ENCODE assay signal across 18 mouse cellular contexts in genomic region chr11:109327381-109327780, GRCm38 (mm10). TPM values are rescaled to one million over a fixed set of nuclear protein-coding genes. Genes with fewer than 3 reads are reported as not detected.
DNase-seq lines count a peak whose midpoint lies in the region; ATAC-seq lines count a peak whose summit lies in the region.
"Had no signal": no experiment of that assay in that cellular context is flagged by ENCODE, and none has a peak within 500 bp of the region (broad histone marks: within the 10 kb centered on the region; RNA-seq: fewer than 3 reads in every experiment).

No protein-coding gene starts in this region.

- H3K4me2 ChIP-seq in hindbrain, embryonic 14.5 days (replicated peaks), result no peak overlapping the region
- no peak overlapping the region for H3K4me2 ChIP-seq in midbrain, embryonic 13.5 days (replicated peaks)
- H3K4me2 ChIP-seq in midbrain, embryonic 11.5 days, result no peak overlapping the region
- H3K4me2 ChIP-seq: embryonic facial prominence, embryonic 15.5 days; forebrain, embryonic 15.5 days; heart, embryonic 11.5 days; heart, embryonic 15.5 days had no signal

- no peak overlapping the region for H3K9ac ChIP-seq in hindbrain, embryonic 14.5 days
- H3K9ac ChIP-seq in midbrain, embryonic 13.5 days (replicated peaks), result no peak overlapping the region
- H3K9ac ChIP-seq in midbrain, embryonic 11.5 days (ENCODE audit: low read length), result no peak overlapping the region
- H3K9ac ChIP-seq: embryonic facial prominence, embryonic 15.5 days; forebrain, embryonic 15.5 days; heart, embryonic 15.5 days had no signal

- H3K27ac ChIP-seq in hindbrain, embryonic 14.5 days, result peak overlapping the region; percentile 33
- no peak overlapping the region for H3K27ac ChIP-seq in hindbrain, embryonic 10.5 days
- H3K27ac ChIP-seq in midbrain, embryonic 13.5 days, result peak overlapping the region; percentile 25; the same call in 1 of the 2 replicates
- H3K27ac ChIP-seq in midbrain, embryonic 11.5 days (ENCODE audit: low read depth, low read length), result no peak overlapping the region
- H3K27ac ChIP-seq: embryonic facial prominence, embryonic 15.5 days; forebrain, embryonic 10.5 days; forebrain, embryonic 15.5 days; heart, embryonic 15.5 days had no signal

- ATAC-seq in hindbrain, embryonic 14.5 days (ENCODE audit: low FRiP score), result no peak
- ATAC-seq in midbrain, embryonic 13.5 days, result no peak
- no peak for ATAC-seq in midbrain, embryonic 11.5 days (ENCODE audit: low FRiP score)
- ATAC-seq: forebrain, embryonic 15.5 days had no signal

- H3K27me3 ChIP-seq in hindbrain, embryonic 14.5 days (ENCODE audit: control insufficient read depth, insufficient read depth, low read length), result no peaks in the 10 kb centered on the region
- H3K27me3 ChIP-seq in hindbrain, embryonic 10.5 days (ENCODE audit: insufficient read depth, poor library complexity, severe bottlenecking), result no peaks in the 10 kb centered on the region; the same call in none of the 2 replicates
- no peaks in the 10 kb centered on the region for H3K27me3 ChIP-seq in midbrain, embryonic 13.5 days
- no peaks in the 10 kb centered on the region for H3K27me3 ChIP-seq in midbrain, embryonic 11.5 days (ENCODE audit: control insufficient read depth, insufficient read depth, low read length)
- H3K27me3 ChIP-seq: embryonic facial prominence, embryonic 15.5 days; forebrain, embryonic 15.5 days; heart, embryonic 15.5 days had no signal

- 0 out of 2 replicates have a peak, but pooled peaks cover 8% of the 10 kb centered on the region for H3K4me1 ChIP-seq in hindbrain, embryonic 14.5 days (replicated peaks; ENCODE audit: control insufficient read depth, insufficient read depth, low read length)
- peaks cover 17% of the 10 kb centered on the region for H3K4me1 ChIP-seq in hindbrain, embryonic 10.5 days (replicated peaks)
- H3K4me1 ChIP-seq in midbrain, embryonic 13.5 days (replicated peaks), result peaks cover 12% of the 10 kb centered on the region; the same call in 1 of the 2 replicates
- H3K4me1 ChIP-seq in midbrain, embryonic 11.5 days (ENCODE audit: control insufficient read depth, insufficient read depth, low read length), result peaks cover 3% of the 10 kb centered on the region; the same call in 1 of the 2 replicates

- no peaks in the 10 kb centered on the region for H3K36me3 ChIP-seq in hindbrain, embryonic 14.5 days (replicated peaks; ENCODE audit: control insufficient read depth, insufficient read depth)
- H3K36me3 ChIP-seq in hindbrain, embryonic 10.5 days, result no peaks in the 10 kb centered on the region
- H3K36me3 ChIP-seq in midbrain, embryonic 13.5 days, result no peaks in the 10 kb centered on the region
- no peaks in the 10 kb centered on the region for H3K36me3 ChIP-seq in midbrain, embryonic 11.5 days (ENCODE audit: control insufficient read depth, insufficient read depth, low read length)
- H3K36me3 ChIP-seq: embryonic facial prominence, embryonic 15.5 days; forebrain, embryonic 10.5 days; forebrain, embryonic 15.5 days; heart, embryonic 15.5 days had no signal

- no peak for DNase-seq in hindbrain, embryonic 14.5 days (ENCODE audit: low spot score)
- DNase-seq in hindbrain, embryonic 10.5 days (ENCODE audit: low spot score), result no peak
- no peak for DNase-seq in midbrain, embryonic 11.5 days (ENCODE audit: low spot score, missing footprints)
- peak; percentile 27 for DNase-seq in testis, postnatal 10 days (ENCODE audit: low spot score)
- DNase-seq in testis, postnatal 14 days (ENCODE audit: low spot score), result no peak
- DNase-seq: adrenal gland, postnatal 25 days; cerebellum, adult 18-20 months; embryo, embryonic 11 days; gastrocnemius, postnatal 10 days; heart, adult 18-20 months; heart, postnatal 14 days had no signal

- WGBS in hindbrain, embryonic 14.5 days, result 18% methylated on average over 3 of the region's 3 CpGs
- 36% methylated on average over 3 of the region's 3 CpGs for WGBS in hindbrain, embryonic 10.5 days
- WGBS in midbrain, embryonic 13.5 days, result 30% methylated on average over 3 of the region's 3 CpGs
- WGBS in midbrain, embryonic 11.5 days, result 37% methylated on average over 3 of the region's 3 CpGs

- H3K9me3 ChIP-seq in hindbrain, embryonic 14.5 days (ENCODE audit: control insufficient read depth, low read length), result no peaks in the 10 kb centered on the region
- H3K9me3 ChIP-seq in hindbrain, embryonic 10.5 days, result no peaks in the 10 kb centered on the region
- H3K9me3 ChIP-seq in midbrain, embryonic 13.5 days, result no peaks in the 10 kb centered on the region
- no peaks in the 10 kb centered on the region for H3K9me3 ChIP-seq in midbrain, embryonic 11.5 days (ENCODE audit: control insufficient read depth, low read length)
- H3K9me3 ChIP-seq: embryonic facial prominence, embryonic 15.5 days; forebrain, embryonic 10.5 days; forebrain, embryonic 15.5 days; heart, embryonic 15.5 days had no signal

- no peak overlapping the region for H3K4me3 ChIP-seq in hindbrain, embryonic 14.5 days (replicated peaks; ENCODE audit: low read length)
- no peak overlapping the region for H3K4me3 ChIP-seq in hindbrain, embryonic 10.5 days
- no peak overlapping the region for H3K4me3 ChIP-seq in midbrain, embryonic 13.5 days (replicated peaks)
- no peak overlapping the region for H3K4me3 ChIP-seq in midbrain, embryonic 11.5 days (ENCODE audit: low read depth, low read length)
- H3K4me3 ChIP-seq: embryonic facial prominence, embryonic 15.5 days; erythroblast, embryonic 14.5 days; forebrain, embryonic 10.5 days; forebrain, embryonic 15.5 days; heart, embryonic 15.5 days had no signal

RNA-seq across cellular contexts. Expression of gene Rgs9, which starts 29.5 kb away (rescaled TPM):
- polyA plus RNA-seq in hindbrain, embryonic 14.5 days (2014; fragmentation: Nextera tagmentation; extraction: Ambion mirVana), result 8.9 and 10.7 TPM in 2 replicates
- 1.3 and 1.8 TPM in 2 replicates for polyA plus RNA-seq in hindbrain, embryonic 10.5 days (2016; fragmentation: Nextera tagmentation; extraction: Ambion mirVana)
- 7.2 and 7.3 TPM in 2 replicates for polyA plus RNA-seq in midbrain, embryonic 13.5 days (2015; fragmentation: Nextera tagmentation; extraction: Ambion mirVana)
- 1.6 and 1.7 TPM in 2 replicates for polyA plus RNA-seq in midbrain, embryonic 11.5 days (2014; fragmentation: Nextera tagmentation; extraction: Ambion mirVana)
- polyA plus RNA-seq: erythroblast, embryonic 14.5 days had no signal

RNA-seq across cellular contexts. Expression of gene Gna13, which starts 35.2 kb away (rescaled TPM):
- 21.8 and 24.4 TPM in 2 replicates for polyA plus RNA-seq in hindbrain, embryonic 14.5 days (2014; fragmentation: Nextera tagmentation; extraction: Ambion mirVana)
- 15.6 and 20.2 TPM in 2 replicates for polyA plus RNA-seq in hindbrain, embryonic 10.5 days (2016; fragmentation: Nextera tagmentation; extraction: Ambion mirVana)
- polyA plus RNA-seq in midbrain, embryonic 13.5 days (2015; fragmentation: Nextera tagmentation; extraction: Ambion mirVana), result 16.2 and 16.4 TPM in 2 replicates
- 19.4 and 20.4 TPM in 2 replicates for polyA plus RNA-seq in midbrain, embryonic 11.5 days (2014; fragmentation: Nextera tagmentation; extraction: Ambion mirVana)

Comparison
In these comparisons a context has a peak if more than half of its experiments do, and no peak if none do; other contexts are left out.
1. H3K27ac ChIP-seq: peak in hindbrain, embryonic 14.5 days (single experiment) and midbrain, embryonic 13.5 days (single experiment); none in hindbrain, embryonic 10.5 days (single experiment) and midbrain, embryonic 11.5 days (single experiment).